ENCODE assay signal across 9 mouse cellular contexts in genomic region chr10:59538767-59539532, GRCm38 (mm10).
A peak's percentile ranks its signal among the peaks of the same experiment; 100 is the strongest.
DNase-seq lines count a peak whose midpoint lies in the region; ATAC-seq lines count a peak whose summit lies in the region.
"Had no signal": no experiment of that assay in that cellular context is flagged by ENCODE, and none has a peak within 500 bp of the region (broad histone marks: within the 10 kb centered on the region; RNA-seq: fewer than 3 reads in every experiment).

No protein-coding gene starts in this region.

- DNase-seq in heart, adult 8-10 months (ENCODE audit: low spot score): no peak
- peak; percentile 65 for DNase-seq in adrenal gland, postnatal 10 days
- DNase-seq in thymus, postnatal 0 days (ENCODE audit: low spot score): peak; percentile 40
- no peak for DNase-seq in gastrocnemius, postnatal 25 days

- H3K9me3 ChIP-seq in heart, embryonic 14.5 days (ENCODE audit: control insufficient read depth, low read length): no peaks in the 10 kb centered on the region
- H3K9me3 ChIP-seq in liver, embryonic 16.5 days (replicated peaks; ENCODE audit: control insufficient read depth, low read length): no peaks in the 10 kb centered on the region

- peaks cover 11 to 17% of the 10 kb centered on the region in 2 experiments; a peak in 3 of 4 replicates for H3K4me1 ChIP-seq in heart, embryonic 14.5 days (ENCODE audit: control insufficient read depth in 2 of 2, insufficient read depth in 2 of 2, low read length in 2 of 2)
- H3K4me1 ChIP-seq in liver, embryonic 16.5 days (ENCODE audit: control insufficient read depth, low read depth, low read length): peaks cover 10% of the 10 kb centered on the region

- peak; percentile 37; the same call in 1 of the 2 replicates for ATAC-seq in heart, embryonic 14.5 days (ENCODE audit: insufficient number of reproducible peaks, insufficient read depth, low FRiP score, low read depth)
- peak; percentile 39 for ATAC-seq in granulocyte monocyte progenitor cell, adult 5-6 weeks (replicated peaks; ENCODE audit: poor library complexity, severe bottlenecking)
- no peak; the same call in 1 of the 2 replicates for ATAC-seq in liver, embryonic 16.5 days (ENCODE audit: low read depth)
- no peak for ATAC-seq in megakaryocyte-erythroid progenitor cell, adult 5-6 weeks (replicated peaks; ENCODE audit: low FRiP score, low TSS enrichment, poor library complexity, severe bottlenecking)

- peak overlapping the region; percentile 81 for H3K4me2 ChIP-seq in heart, embryonic 14.5 days (ENCODE audit: low read length)
- peak overlapping the region; percentile 44 for H3K4me2 ChIP-seq in liver, embryonic 16.5 days (ENCODE audit: low read depth, low read length)

- H3K36me3 ChIP-seq in heart, embryonic 14.5 days (ENCODE audit: control insufficient read depth, insufficient read depth, low read length): no peaks in the 10 kb centered on the region
- H3K36me3 ChIP-seq in liver, embryonic 16.5 days (ENCODE audit: control insufficient read depth, insufficient read depth): no peaks in the 10 kb centered on the region

- H3K27me3 ChIP-seq in heart, embryonic 14.5 days (ENCODE audit: control insufficient read depth, insufficient read depth, low read length): no peaks in the 10 kb centered on the region
- no peaks in the 10 kb centered on the region for H3K27me3 ChIP-seq in liver, embryonic 16.5 days (ENCODE audit: control insufficient read depth, insufficient read depth, low read depth, low read length)
- H3K27me3 ChIP-seq: Patski had no signal

- peak overlapping the region; percentile 59 for H3K9ac ChIP-seq in heart, embryonic 14.5 days (ENCODE audit: low read length)
- no peak overlapping the region for H3K9ac ChIP-seq in liver, embryonic 16.5 days (ENCODE audit: low read depth, low read length)

- 20% methylated on average over 17 of the region's 17 CpGs for WGBS in heart, embryonic 14.5 days
- 30% methylated on average over 17 of the region's 17 CpGs for WGBS in liver, embryonic 16.5 days (ENCODE audit: insufficient replicate concordance)

- peak overlapping the region; percentile 41 to 47 for H3K4me3 ChIP-seq in heart, embryonic 14.5 days (ENCODE audit: control insufficient read depth in 1 of 2, insufficient read depth in 1 of 2, low read depth in 1 of 2, low read length in 2 of 2)
- peak overlapping the region; percentile 33; the same call in 1 of the 2 replicates for H3K4me3 ChIP-seq in liver, embryonic 16.5 days (ENCODE audit: low read depth, low read length)

- peak overlapping the region; percentile 42 to 53 for H3K27ac ChIP-seq in heart, embryonic 14.5 days (replicated peaks in 1 of 2; ENCODE audit: control insufficient read depth in 1 of 2, insufficient read depth in 1 of 2, low read depth in 2 of 2, low read length in 2 of 2)
- H3K27ac ChIP-seq in liver, embryonic 16.5 days (ENCODE audit: low read length): no peak overlapping the region

Comparison
In these comparisons a context has a peak if more than half of its experiments do, and no peak if none do; other contexts are left out.
1. ATAC-seq: peak in heart, embryonic 14.5 days (single experiment) and granulocyte monocyte progenitor cell, adult 5-6 weeks (single experiment); none in liver, embryonic 16.5 days (single experiment) and megakaryocyte-erythroid progenitor cell, adult 5-6 weeks (single experiment).
2. DNase-seq: peak in adrenal gland, postnatal 10 days (single experiment) and thymus, postnatal 0 days (single experiment); none in heart, adult 8-10 months (single experiment) and gastrocnemius, postnatal 25 days (single experiment).